Mouse (Mus musculus) small intestine, adult 2 months (tissue): ENCODE data around the gene Thbs3.

ENCODE experiments used
- CTCF ChIP-seq: fragments of 200-500 bp; IDR thresholded peaks from 2 replicates; pipeline ENCODE4 v1.5.1; 2012; ENCODE audit warnings: low read depth, mild to moderate bottlenecking, control low read depth, inconsistent platforms, low read length, moderate library complexity, mixed read lengths; ENCODE audit not compliant: insufficient replicate concordance, insufficient read length; ENCODE audit errors: extremely low read depth
- POLR2A ChIP-seq: fragments of 200-500 bp; IDR thresholded peaks from 2 replicates; pipeline ENCODE4 v1.6.1; 2012; ENCODE audit warnings: low read depth, mild to moderate bottlenecking, control low read depth, inconsistent platforms, low read length, moderate library complexity

DNA sequence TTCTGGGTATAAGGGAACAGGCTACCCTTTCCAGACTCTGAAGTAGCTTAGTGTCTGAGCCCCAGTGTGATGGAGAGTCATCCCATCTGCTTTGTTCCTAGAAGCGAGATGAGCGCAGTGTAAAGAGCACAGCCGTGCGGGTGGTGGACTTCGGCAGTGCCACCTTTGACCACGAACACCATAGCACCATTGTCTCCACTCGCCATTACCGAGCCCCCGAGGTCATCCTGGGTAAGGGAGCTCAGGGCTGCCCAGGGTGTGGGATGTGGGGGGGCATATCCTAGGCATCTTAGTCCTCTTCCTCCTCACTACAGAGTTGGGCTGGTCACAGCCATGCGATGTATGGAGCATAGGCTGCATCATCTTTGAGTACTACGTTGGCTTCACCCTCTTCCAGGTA is 40.1 kb upstream of the Thbs3 start:
- TF ChIP-seq CTCF = no peak
- no peak for TF ChIP-seq POLR2A
